ENCODE assay signal across 8 mouse cellular contexts in genomic region chr4:148625010-148625409, GRCm38 (mm10). TPM values are rescaled to one million over a fixed set of nuclear protein-coding genes. Genes with fewer than 3 reads are reported as not detected.
DNase-seq lines count a peak whose midpoint lies in the region; ATAC-seq and TF ChIP-seq lines count a peak whose summit lies in the region.

No protein-coding gene starts in this region.

- H3K4me2 ChIP-seq in kidney, postnatal 0 days (ENCODE audit: low read length) = peak overlapping the region; percentile 64
- H3K4me2 ChIP-seq in embryonic facial prominence, embryonic 12.5 days (replicated peaks) = peak overlapping the region; percentile 77
- peak overlapping the region; percentile 79 for H3K4me2 ChIP-seq in intestine, embryonic 16.5 days (ENCODE audit: low read depth, low read length)
- peak overlapping the region; percentile 82 for H3K4me2 ChIP-seq in neural tube, embryonic 12.5 days (replicated peaks)

- no peak for DNase-seq in kidney, postnatal 0 days (ENCODE audit: low spot score)
- DNase-seq in kidney, adult 11 months = no peak
- DNase-seq in cerebellum, postnatal 4 days (ENCODE audit: low spot score in 2 of 2) = no peak
- DNase-seq in adrenal gland, postnatal 25 days = no peak
- DNase-seq in right cerebral cortex, adult 18-20 months = no peak

- H3K27ac ChIP-seq in kidney, postnatal 0 days = no peak overlapping the region
- no peak overlapping the region for H3K27ac ChIP-seq in embryonic facial prominence, embryonic 12.5 days
- no peak overlapping the region for H3K27ac ChIP-seq in intestine, embryonic 16.5 days (ENCODE audit: low read length)
- H3K27ac ChIP-seq in neural tube, embryonic 12.5 days = no peak overlapping the region

- WGBS in kidney, postnatal 0 days = 80% methylated on average over 10 of the region's 10 CpGs
- WGBS in embryonic facial prominence, embryonic 12.5 days = 82% methylated on average over 10 of the region's 10 CpGs
- 76% methylated on average over 10 of the region's 10 CpGs for WGBS in intestine, embryonic 16.5 days
- 87% methylated on average over 10 of the region's 10 CpGs for WGBS in neural tube, embryonic 12.5 days

- ATAC-seq in kidney, postnatal 0 days (replicated peaks; ENCODE audit: low FRiP score, low read depth) = no peak
- ATAC-seq in embryonic facial prominence, embryonic 12.5 days (ENCODE audit: insufficient number of reproducible peaks, insufficient read depth, low FRiP score, low TSS enrichment) = no peak
- no peak for ATAC-seq in intestine, embryonic 16.5 days
- ATAC-seq in neural tube, embryonic 12.5 days (ENCODE audit: low FRiP score, low read depth) = no peak

- H3K4me1 ChIP-seq in kidney, postnatal 0 days (replicated peaks; ENCODE audit: insufficient read depth, low read length) = peaks cover 15% of the 10 kb centered on the region
- peaks cover 10% of the 10 kb centered on the region for H3K4me1 ChIP-seq in embryonic facial prominence, embryonic 12.5 days
- peaks cover 14% of the 10 kb centered on the region for H3K4me1 ChIP-seq in intestine, embryonic 16.5 days (ENCODE audit: control insufficient read depth, insufficient read depth, low read length)
- H3K4me1 ChIP-seq in neural tube, embryonic 12.5 days = peaks cover 12% of the 10 kb centered on the region

- no peak overlapping the region for H3K9ac ChIP-seq in kidney, postnatal 0 days (ENCODE audit: low read depth, low read length)
- no peak overlapping the region for H3K9ac ChIP-seq in embryonic facial prominence, embryonic 12.5 days
- peak overlapping the region; percentile 19; the same call in 1 of the 2 replicates for H3K9ac ChIP-seq in intestine, embryonic 16.5 days (ENCODE audit: low read depth, low read length)
- no peak overlapping the region for H3K9ac ChIP-seq in neural tube, embryonic 12.5 days

- peaks cover 36% of the 10 kb centered on the region for H3K36me3 ChIP-seq in kidney, postnatal 0 days (ENCODE audit: insufficient read depth, low read length)
- H3K36me3 ChIP-seq in embryonic facial prominence, embryonic 12.5 days = peaks cover 49% of the 10 kb centered on the region
- H3K36me3 ChIP-seq in intestine, embryonic 16.5 days (ENCODE audit: control insufficient read depth, insufficient read depth, low read length) = peaks cover 13% of the 10 kb centered on the region
- peaks cover 48% of the 10 kb centered on the region for H3K36me3 ChIP-seq in neural tube, embryonic 12.5 days

- H3K4me3 ChIP-seq in kidney, postnatal 0 days (replicated peaks; ENCODE audit: low read depth, low read length) = peak overlapping the region; percentile 92; the same call in 1 of the 2 replicates
- peak overlapping the region; percentile 98; the same call in 1 of the 2 replicates for H3K4me3 ChIP-seq in embryonic facial prominence, embryonic 12.5 days
- peak overlapping the region; percentile 31 for H3K4me3 ChIP-seq in intestine, embryonic 16.5 days (ENCODE audit: low read length)
- H3K4me3 ChIP-seq in neural tube, embryonic 12.5 days = no peak overlapping the region

- TF ChIP-seq CTCF in kidney, postnatal 0 days (IDR thresholded peaks at IDR 0.05; ENCODE audit: low read depth) = no peak

- H3K9me3 ChIP-seq in kidney, postnatal 0 days (replicated peaks; ENCODE audit: low read length) = no peaks in the 10 kb centered on the region
- H3K9me3 ChIP-seq in embryonic facial prominence, embryonic 12.5 days = no peaks in the 10 kb centered on the region
- H3K9me3 ChIP-seq in intestine, embryonic 16.5 days (ENCODE audit: control insufficient read depth, low read length) = no peaks in the 10 kb centered on the region
- no peaks in the 10 kb centered on the region for H3K9me3 ChIP-seq in neural tube, embryonic 12.5 days

- no peaks in the 10 kb centered on the region for H3K27me3 ChIP-seq in kidney, postnatal 0 days (ENCODE audit: insufficient read depth, low read length)
- no peaks in the 10 kb centered on the region for H3K27me3 ChIP-seq in embryonic facial prominence, embryonic 12.5 days
- no peaks in the 10 kb centered on the region for H3K27me3 ChIP-seq in intestine, embryonic 16.5 days (replicated peaks; ENCODE audit: control insufficient read depth, insufficient read depth, low read length)
- no peaks in the 10 kb centered on the region for H3K27me3 ChIP-seq in neural tube, embryonic 12.5 days (replicated peaks)

RNA-seq across cellular contexts. Expression of gene Tardbp, which starts 1.8 kb away (rescaled TPM):
- 241 and 281 TPM in 2 replicates for polyA plus RNA-seq in kidney, postnatal 0 days (2015; fragmentation: Nextera tagmentation; extraction: Ambion mirVana)
- 362 and 375 TPM in 2 replicates for polyA plus RNA-seq in embryonic facial prominence, embryonic 12.5 days (2016; fragmentation: Nextera tagmentation; extraction: Ambion mirVana)
- polyA plus RNA-seq in intestine, embryonic 16.5 days (2015; fragmentation: Nextera tagmentation; extraction: Ambion mirVana) = 230 and 259 TPM in 2 replicates
- polyA plus RNA-seq in neural tube, embryonic 12.5 days (2016; fragmentation: Nextera tagmentation; extraction: Ambion mirVana) = 323 and 327 TPM in 2 replicates
- 282 and 318 TPM in 2 replicates for total RNA-seq in adrenal gland, postnatal 25 days (2021)

RNA-seq across cellular contexts. Expression of gene Gm572, which starts 18.1 kb away (rescaled TPM):
- polyA plus RNA-seq in kidney, postnatal 0 days (2015; fragmentation: Nextera tagmentation; extraction: Ambion mirVana) = not detected in 2 replicates
- polyA plus RNA-seq in embryonic facial prominence, embryonic 12.5 days (2016; fragmentation: Nextera tagmentation; extraction: Ambion mirVana) = not detected in 2 replicates
- not detected in 2 replicates for polyA plus RNA-seq in intestine, embryonic 16.5 days (2015; fragmentation: Nextera tagmentation; extraction: Ambion mirVana)
- not detected in 2 replicates for polyA plus RNA-seq in neural tube, embryonic 12.5 days (2016; fragmentation: Nextera tagmentation; extraction: Ambion mirVana)
- total RNA-seq in adrenal gland, postnatal 25 days (2021) = not detected in 2 replicates

RNA-seq across cellular contexts. Expression of gene Masp2, which starts 22.7 kb away (rescaled TPM):
- polyA plus RNA-seq in kidney, postnatal 0 days (2015; fragmentation: Nextera tagmentation; extraction: Ambion mirVana) = 0.15 TPM in 1 of 2 replicates, not detected in the other
- 0.25 and 0.54 TPM in 2 replicates for polyA plus RNA-seq in embryonic facial prominence, embryonic 12.5 days (2016; fragmentation: Nextera tagmentation; extraction: Ambion mirVana)
- polyA plus RNA-seq in intestine, embryonic 16.5 days (2015; fragmentation: Nextera tagmentation; extraction: Ambion mirVana) = 0.29 and 0.84 TPM in 2 replicates
- 0.27 and 0.38 TPM in 2 replicates for polyA plus RNA-seq in neural tube, embryonic 12.5 days (2016; fragmentation: Nextera tagmentation; extraction: Ambion mirVana)
- total RNA-seq in adrenal gland, postnatal 25 days (2021) = 2.8 and 4.4 TPM in 2 replicates

RNA-seq across cellular contexts. Expression of gene Srm, which starts 33.7 kb away (rescaled TPM):
- 122 and 125 TPM in 2 replicates for polyA plus RNA-seq in kidney, postnatal 0 days (2015; fragmentation: Nextera tagmentation; extraction: Ambion mirVana)
- polyA plus RNA-seq in embryonic facial prominence, embryonic 12.5 days (2016; fragmentation: Nextera tagmentation; extraction: Ambion mirVana) = 206 and 210 TPM in 2 replicates
- polyA plus RNA-seq in intestine, embryonic 16.5 days (2015; fragmentation: Nextera tagmentation; extraction: Ambion mirVana) = 155 and 170 TPM in 2 replicates
- polyA plus RNA-seq in neural tube, embryonic 12.5 days (2016; fragmentation: Nextera tagmentation; extraction: Ambion mirVana) = 167 and 170 TPM in 2 replicates
- 68.3 and 78.6 TPM in 2 replicates for total RNA-seq in adrenal gland, postnatal 25 days (2021)
